Mouse (Mus musculus): ENCODE measurements around the gene Mfap5. TPM values are rescaled to one million over a fixed set of nuclear protein-coding genes. Genes with fewer than 3 reads are reported as not detected.
A peak's percentile ranks its signal among the peaks of the same experiment; 100 is the strongest.

Mfap5 gene
- polyA plus RNA-seq, 1 experiment: 131 TPM

- DNase-seq: no peak
- no peaks in the 10 kb centered on the region for H3K4me1 ChIP-seq (ENCODE audit: control insufficient read depth, insufficient read depth, low read length)
- TF ChIP-seq CTCF (IDR thresholded peaks at IDR 0.05; ENCODE audit: insufficient read depth, low read length): no peak
- TF ChIP-seq POLR2A (IDR thresholded peaks at IDR 0.05; ENCODE audit: borderline replicate concordance, extremely low read depth, low read depth, low read length): no peak
- H3K4me3 ChIP-seq (replicated peaks; ENCODE audit: extremely low read depth, low read depth, low read length): no peak within 1 kb of the TSS
- 55% methylated on average over 9 of the region's 9 CpGs for WGBS
Measured at GRCm38 (mm10) chr6:122553606-122554005, 48.0 kb downstream of the Mfap5 start, which contains the start of gene Aicda. TSS of gene Aicda (plus strand) at chr6:122553801.

DNA sequence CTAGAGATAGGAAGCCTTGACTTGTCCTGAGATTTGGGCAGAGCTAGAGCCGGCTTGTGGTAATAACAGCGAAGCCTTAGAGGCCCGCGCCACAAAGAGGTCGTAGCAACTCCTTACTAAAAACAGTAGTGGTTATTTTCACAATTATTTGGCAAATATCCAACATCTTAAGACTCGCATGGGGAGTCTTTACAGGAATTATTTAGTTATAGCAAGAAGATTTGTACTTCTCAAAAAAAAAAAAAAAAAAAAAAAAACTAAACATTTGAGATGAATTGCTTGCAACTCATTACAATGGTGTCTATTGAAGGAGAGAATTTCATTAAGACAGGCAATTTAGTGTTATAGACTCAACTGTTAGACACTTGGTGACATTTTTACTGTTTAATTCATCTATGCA lies 48.5 kb downstream of the Mfap5 start:
- no peak for DNase-seq
- no peak for TF ChIP-seq CTCF (IDR thresholded peaks at IDR 0.05; ENCODE audit: insufficient read depth, low read length)
- TF ChIP-seq POLR2A (IDR thresholded peaks at IDR 0.05; ENCODE audit: borderline replicate concordance, extremely low read depth, low read depth, low read length): no peak
- no peak overlapping the region for H3K4me3 ChIP-seq (replicated peaks; ENCODE audit: extremely low read depth, low read depth, low read length)
- 44% methylated on average over 6 of the region's 6 CpGs for WGBS
- H3K4me1 ChIP-seq (ENCODE audit: control insufficient read depth, insufficient read depth, low read length): no peaks in the 10 kb centered on the region

- H3K4me1 ChIP-seq (ENCODE audit: control insufficient read depth, insufficient read depth, low read length): no peaks in the 10 kb centered on the region
- TF ChIP-seq CTCF (IDR thresholded peaks at IDR 0.05; ENCODE audit: insufficient read depth, low read length): no peak
- TF ChIP-seq POLR2A (IDR thresholded peaks at IDR 0.05; ENCODE audit: borderline replicate concordance, extremely low read depth, low read depth, low read length): no peak
- WGBS: 19% methylated on average over 7 of the region's 7 CpGs
- H3K4me3 ChIP-seq (replicated peaks; ENCODE audit: extremely low read depth, low read depth, low read length): no peak overlapping the region
- DNase-seq: no peak
Measured at GRCm38 (mm10) chr6:122555266-122555665, 49.6 kb downstream of the Mfap5 start.

DNA sequence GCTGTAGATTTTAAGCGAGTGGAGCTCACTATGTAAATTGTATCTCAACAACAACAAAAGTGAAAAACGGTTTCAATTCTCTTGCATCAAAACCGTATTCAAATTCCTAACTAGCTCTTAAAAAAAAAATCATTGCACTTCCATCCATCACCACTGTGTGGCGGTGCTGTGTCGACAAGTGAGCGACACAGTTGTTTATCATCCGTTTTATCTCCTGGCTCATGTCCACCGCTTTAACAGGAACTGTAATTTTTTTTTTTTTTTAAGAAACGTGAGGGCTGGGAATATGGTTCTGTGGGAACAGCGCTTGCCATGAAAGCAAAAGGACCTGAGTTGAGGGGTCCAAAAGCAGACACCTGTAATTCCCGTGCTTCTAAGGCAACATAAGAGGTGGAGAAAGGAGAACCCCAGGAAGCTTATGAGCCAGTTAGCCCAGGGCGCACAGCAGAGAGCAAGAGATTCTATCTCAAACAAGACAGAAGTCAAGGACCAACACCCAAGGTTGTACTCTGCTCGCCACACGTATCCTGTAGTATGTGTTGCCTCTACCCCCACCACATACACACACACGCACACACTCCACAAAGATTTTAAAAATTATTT lies 51.4 kb downstream of the Mfap5 start:
- Histone ChIP-seq H3K4me1 (ENCODE audit: control insufficient read depth, insufficient read depth, low read length) (no peaks in the 10 kb centered on the region), H3K4me3 (replicated peaks; ENCODE audit: extremely low read depth, low read depth, low read length) (no peak overlapping the region)
- WGBS: 17% methylated on average over 15 of the region's 15 CpGs
- TF ChIP-seq POLR2A (IDR thresholded peaks at IDR 0.05; ENCODE audit: borderline replicate concordance, extremely low read depth, low read depth, low read length): no peak
- TF ChIP-seq CTCF (IDR thresholded peaks at IDR 0.05; ENCODE audit: insufficient read depth, low read length): peak; percentile 66
- peak; percentile 52 for DNase-seq

DNA sequence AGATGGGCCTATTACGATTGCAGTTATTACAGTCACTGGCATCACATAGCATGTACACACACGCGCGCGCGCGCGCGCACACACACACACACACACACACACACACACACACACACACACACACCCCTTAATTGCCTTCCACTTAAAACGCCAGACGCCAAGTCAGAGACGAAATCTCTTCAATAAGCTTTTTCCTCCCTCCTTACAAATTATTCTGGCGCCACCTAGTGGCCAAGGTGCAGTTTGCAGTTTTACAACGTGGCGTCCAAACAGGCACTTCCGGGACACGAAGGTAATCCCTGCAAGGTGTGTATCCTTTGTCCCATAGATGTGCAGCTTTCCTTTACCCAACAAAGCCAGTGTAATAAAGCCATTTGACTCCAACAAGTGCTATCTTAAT lies 54.8 kb downstream of the Mfap5 start:
- H3K4me3 ChIP-seq (replicated peaks; ENCODE audit: extremely low read depth, low read depth, low read length): no peak overlapping the region
- TF ChIP-seq POLR2A (IDR thresholded peaks at IDR 0.05; ENCODE audit: borderline replicate concordance, extremely low read depth, low read depth, low read length): no peak
- peak; percentile 83 for TF ChIP-seq CTCF (IDR thresholded peaks at IDR 0.05; ENCODE audit: insufficient read depth, low read length)
- no peaks in the 10 kb centered on the region for H3K4me1 ChIP-seq (ENCODE audit: control insufficient read depth, insufficient read depth, low read length)
- WGBS: 9% methylated on average over 17 of the region's 17 CpGs
- DNase-seq: peak; percentile 69

DNA sequence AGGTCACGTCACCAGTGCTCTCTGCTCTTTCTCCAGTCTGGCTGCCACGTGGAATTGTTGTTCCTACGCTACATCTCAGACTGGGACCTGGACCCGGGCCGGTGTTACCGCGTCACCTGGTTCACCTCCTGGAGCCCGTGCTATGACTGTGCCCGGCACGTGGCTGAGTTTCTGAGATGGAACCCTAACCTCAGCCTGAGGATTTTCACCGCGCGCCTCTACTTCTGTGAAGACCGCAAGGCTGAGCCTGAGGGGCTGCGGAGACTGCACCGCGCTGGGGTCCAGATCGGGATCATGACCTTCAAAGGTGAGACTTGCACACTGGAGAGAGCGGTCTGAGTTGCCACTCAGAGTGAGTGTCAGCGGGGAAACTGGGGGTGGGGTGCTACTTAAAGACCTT lies 55.4 kb downstream of the Mfap5 start:
- Histone ChIP-seq H3K4me3 (replicated peaks; ENCODE audit: extremely low read depth, low read depth, low read length) (no peak overlapping the region), H3K4me1 (ENCODE audit: control insufficient read depth, insufficient read depth, low read length) (no peaks in the 10 kb centered on the region)
- DNase-seq: no peak
- 77% methylated on average over 20 of the region's 20 CpGs for WGBS
- TF ChIP-seq CTCF (IDR thresholded peaks at IDR 0.05; ENCODE audit: insufficient read depth, low read length) (no peak), POLR2A (IDR thresholded peaks at IDR 0.05; ENCODE audit: borderline replicate concordance, extremely low read depth, low read depth, low read length) (no peak)

- DNase-seq: peak; percentile 32
- TF ChIP-seq POLR2A (IDR thresholded peaks at IDR 0.05; ENCODE audit: borderline replicate concordance, extremely low read depth, low read depth, low read length): no peak
- TF ChIP-seq CTCF (IDR thresholded peaks at IDR 0.05; ENCODE audit: insufficient read depth, low read length): peak; percentile 84
- WGBS: 2% methylated on average over 6 of the region's 6 CpGs
Measured at GRCm38 (mm10) chr6:122562463-122562862, 56.8 kb downstream of the Mfap5 start.

GRCm38 (mm10) chr6:122565070-122565784 lies 59.6 kb downstream of the Mfap5 start:
- Histone ChIP-seq H3K4me3 (replicated peaks; ENCODE audit: extremely low read depth, low read depth, low read length) (no peak overlapping the region), H3K4me1 (ENCODE audit: control insufficient read depth, insufficient read depth, low read length) (no peaks in the 10 kb centered on the region)
- WGBS: 80% methylated on average over 9 of the region's 9 CpGs
- DNase-seq: no peak
- TF ChIP-seq CTCF (IDR thresholded peaks at IDR 0.05; ENCODE audit: insufficient read depth, low read length) (no peak), POLR2A (IDR thresholded peaks at IDR 0.05; ENCODE audit: borderline replicate concordance, extremely low read depth, low read depth, low read length) (no peak)

More at GRCm38 (mm10) chr6:122562463-122562862, 56.8 kb downstream of the Mfap5 start:
- Histone ChIP-seq H3K4me1 (ENCODE audit: control insufficient read depth, insufficient read depth, low read length) (no peaks in the 10 kb centered on the region), H3K4me3 (replicated peaks; ENCODE audit: extremely low read depth, low read depth, low read length) (no peak overlapping the region)

DNA sequence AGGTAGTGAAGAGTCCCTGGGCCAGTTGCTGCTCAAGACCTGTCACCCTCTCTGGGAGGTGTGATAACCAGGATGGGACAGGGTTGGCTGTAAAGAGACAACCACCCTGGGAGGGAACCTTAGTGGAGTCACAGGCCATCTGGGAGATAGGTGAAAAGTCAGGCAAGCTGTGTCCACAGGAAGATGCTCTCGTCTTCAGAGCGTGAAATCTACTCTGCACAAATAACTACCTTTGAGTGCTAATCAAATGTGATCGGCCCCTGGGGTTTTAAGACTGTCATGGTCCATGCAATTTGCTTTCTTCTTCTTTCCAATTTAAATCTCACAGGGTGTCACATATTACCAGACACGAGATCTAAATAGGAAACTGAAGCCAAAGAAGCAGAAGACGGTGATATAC lies 63.5 kb downstream of the Mfap5 start:
- TF ChIP-seq POLR2A (IDR thresholded peaks at IDR 0.05; ENCODE audit: borderline replicate concordance, extremely low read depth, low read depth, low read length) (no peak), CTCF (IDR thresholded peaks at IDR 0.05; ENCODE audit: insufficient read depth, low read length) (no peak)
- no peak for DNase-seq
- 62% methylated on average over 5 of the region's 5 CpGs for WGBS
- no peaks in the 10 kb centered on the region for H3K4me1 ChIP-seq (ENCODE audit: control insufficient read depth, insufficient read depth, low read length)
- H3K4me3 ChIP-seq (replicated peaks; ENCODE audit: extremely low read depth, low read depth, low read length): no peak overlapping the region

- TF ChIP-seq CTCF (IDR thresholded peaks at IDR 0.05; ENCODE audit: insufficient read depth, low read length) (no peak), POLR2A (IDR thresholded peaks at IDR 0.05; ENCODE audit: borderline replicate concordance, extremely low read depth, low read depth, low read length) (no peak)
- WGBS: 55% methylated on average over 1 of the region's 1 CpGs
- H3K4me3 ChIP-seq (replicated peaks; ENCODE audit: extremely low read depth, low read depth, low read length): no peak overlapping the region
- H3K4me1 ChIP-seq (ENCODE audit: control insufficient read depth, insufficient read depth, low read length): no peaks in the 10 kb centered on the region
- DNase-seq: no peak
Measured at GRCm38 (mm10) chr6:122569762-122570161, 64.1 kb downstream of the Mfap5 start.

All from lung, adult 2 months (tissue).